Mouse (Mus musculus): ENCODE results near the gene Olfr742.

DNA sequence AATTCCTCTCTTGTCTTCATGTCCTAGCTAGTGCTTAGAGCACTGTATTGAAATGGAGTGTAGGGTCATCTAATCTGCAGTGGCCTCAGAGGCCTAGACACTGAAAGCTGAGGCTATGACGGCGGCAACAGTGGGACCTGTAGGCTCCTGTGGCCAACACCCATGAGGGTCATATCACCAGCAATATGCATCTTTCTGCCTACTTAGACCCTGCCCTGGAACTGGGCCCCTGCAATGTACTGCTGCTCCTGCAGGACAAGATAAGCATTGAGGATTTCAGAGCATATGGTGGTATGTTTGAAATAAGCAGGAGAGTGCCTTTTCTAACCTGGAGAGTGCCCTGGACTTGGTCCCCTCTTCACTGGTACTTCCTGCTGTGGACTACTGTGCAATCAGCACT, 49.3 kb downstream of the Olfr742 start:
- TF ChIP-seq CTCF (IDR thresholded peaks at IDR 0.05; ENCODE audit: control insufficient read depth, insufficient read depth, insufficient read length), result no peak
- no peak for TF ChIP-seq MAX (IDR thresholded peaks at IDR 0.05)
- TF ChIP-seq FOSL1 (IDR thresholded peaks at IDR 0.05; ENCODE audit: insufficient read depth, low read length, poor library complexity, severe bottlenecking), result no peak
- no peak for TF ChIP-seq USF1 (IDR thresholded peaks at IDR 0.05; ENCODE audit: low read depth)
- no peak for TF ChIP-seq MYOD1 (IDR thresholded peaks at IDR 0.05; ENCODE audit: control insufficient read depth, insufficient read length, low read depth)
- TF ChIP-seq CEBPB (IDR thresholded peaks at IDR 0.05; ENCODE audit: low read depth), result no peak
